Mouse (Mus musculus) cerebellum, adult 11-12 months (tissue): ENCODE data around the gene Gzma.

Experiments used
- DNase-seq: peaks from one replicate; pipeline ENCODE4 v3.0.0; 2022

Gene Gzma

GRCm38 (mm10) chr13:113045458-113046110 lies 55.2 kb downstream of the Gzma start:
- no peak for DNase-seq

- no peak for DNase-seq
Measured at GRCm38 (mm10) chr13:113044876-113045275, 55.9 kb downstream of the Gzma start.
